Mouse (Mus musculus): ENCODE results near the gene Cwc25. TPM values are rescaled to one million over a fixed set of nuclear protein-coding genes. Genes with fewer than 3 reads are reported as not detected.
"Not testable (repeated sequence)": the region's sequence is repeated elsewhere in the genome, so short reads cannot be mapped to it uniquely, and the experiment has no call there.

The Cwc25 gene
- total RNA-seq, 2 experiments from 2014 or later = 8.8 to 13.8 TPM

DNA sequence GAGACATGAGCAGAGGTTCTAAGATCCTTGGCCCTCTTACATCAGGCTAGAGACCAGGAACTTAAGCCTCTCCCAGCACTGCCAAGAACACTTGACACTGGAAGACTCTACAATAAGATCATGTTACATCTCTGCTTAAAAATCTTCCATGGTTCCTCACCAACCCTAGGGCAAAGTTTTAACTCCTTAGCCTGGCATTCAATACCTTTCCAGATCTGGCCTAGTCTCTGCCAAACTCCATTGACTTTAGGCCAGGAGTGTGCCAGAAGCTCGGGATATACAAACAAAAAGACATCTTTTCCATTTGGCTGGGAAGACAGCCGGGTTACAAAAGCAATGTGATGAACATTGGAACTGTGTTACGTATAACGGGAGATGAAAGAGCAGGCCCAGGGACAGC, 28.8 kb downstream of the Cwc25 start:
- ATAC-seq (replicated peaks; ENCODE audit: low FRiP score, poor library complexity, severe bottlenecking) = no peak

DNA sequence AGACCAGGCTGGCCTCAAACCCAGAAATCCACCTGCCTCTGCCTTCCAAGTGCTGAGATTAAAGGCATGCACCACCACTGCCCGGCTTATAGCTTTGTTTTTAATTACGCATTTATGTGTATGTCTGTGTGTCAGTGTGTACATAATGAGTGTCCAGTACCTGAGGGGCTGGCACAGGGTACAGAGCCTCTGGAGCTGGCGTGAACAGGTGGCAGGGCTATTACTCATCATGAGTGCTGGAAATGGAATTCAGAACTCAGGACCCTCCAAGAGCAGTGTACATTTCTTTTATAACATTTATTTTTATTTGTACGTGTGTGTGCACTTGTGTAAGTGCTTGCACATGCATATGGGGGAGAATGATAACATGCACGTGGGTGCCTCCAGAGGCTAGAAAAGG, 29.7 kb downstream of the Cwc25 start:
- ATAC-seq (replicated peaks; ENCODE audit: low FRiP score, poor library complexity, severe bottlenecking) = no peak

DNA sequence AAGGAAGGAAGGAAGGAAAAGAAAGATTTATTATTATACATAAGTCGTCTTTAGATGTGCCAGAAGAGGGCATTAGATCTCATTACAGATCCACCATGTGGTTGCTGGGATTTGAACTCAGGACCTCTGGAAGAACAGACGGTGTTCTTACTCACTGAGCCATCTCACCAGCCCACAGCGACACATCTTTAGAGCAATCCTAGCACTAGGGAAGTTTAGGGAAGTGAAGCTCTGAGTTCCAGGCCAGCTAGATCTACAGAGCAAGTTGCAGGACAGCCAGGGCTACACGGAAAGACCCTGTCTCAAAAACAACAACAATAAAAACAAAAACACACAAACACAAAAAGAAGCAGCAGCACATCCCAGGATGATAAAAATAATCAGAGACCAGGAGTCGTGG, 31.5 kb downstream of the Cwc25 start:
- ATAC-seq (replicated peaks; ENCODE audit: low FRiP score, poor library complexity, severe bottlenecking) = not testable (repeated sequence)

DNA sequence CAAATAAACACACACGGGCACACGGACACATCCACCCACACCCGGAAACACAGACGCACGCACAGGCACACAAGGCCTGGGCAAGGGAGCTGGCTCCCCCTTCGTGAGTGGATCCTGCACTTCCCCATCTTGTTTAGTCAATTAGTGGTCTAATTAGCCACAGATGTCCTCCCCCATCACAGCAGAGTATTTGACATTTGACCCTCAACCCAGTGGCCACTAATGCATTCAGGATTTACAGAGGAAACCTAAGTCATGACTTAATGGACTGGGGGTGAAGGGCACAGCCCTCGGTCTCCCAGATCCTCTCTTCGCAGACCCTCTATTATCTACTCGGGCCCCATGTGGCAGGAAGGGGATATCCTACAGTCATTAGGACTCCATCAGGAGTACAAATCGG, 32.7 kb downstream of the Cwc25 start:
- no peak for ATAC-seq (replicated peaks; ENCODE audit: low FRiP score, poor library complexity, severe bottlenecking)

DNA sequence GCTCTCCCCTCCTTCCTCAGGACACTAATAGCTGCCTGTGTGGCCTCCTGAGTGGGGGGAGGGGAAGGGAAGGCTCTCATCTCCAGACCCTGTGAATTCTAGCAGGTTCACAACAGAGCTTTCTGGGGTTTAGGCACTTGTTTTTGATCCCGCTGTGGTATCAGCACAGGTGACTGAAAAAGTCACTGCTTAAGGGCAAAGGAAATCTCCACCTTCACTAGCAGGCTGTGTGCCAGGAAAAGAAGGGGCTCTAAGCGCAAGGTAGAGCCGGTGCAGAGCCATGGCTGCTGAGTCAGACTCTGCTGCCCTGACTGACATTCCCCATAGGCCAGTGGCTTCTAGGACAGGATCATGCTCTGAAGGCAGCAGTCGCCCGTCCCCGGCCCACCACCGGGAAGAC, 37.6 kb downstream of the Cwc25 start:
- no peak for ATAC-seq (replicated peaks; ENCODE audit: low FRiP score, poor library complexity, severe bottlenecking)

DNA sequence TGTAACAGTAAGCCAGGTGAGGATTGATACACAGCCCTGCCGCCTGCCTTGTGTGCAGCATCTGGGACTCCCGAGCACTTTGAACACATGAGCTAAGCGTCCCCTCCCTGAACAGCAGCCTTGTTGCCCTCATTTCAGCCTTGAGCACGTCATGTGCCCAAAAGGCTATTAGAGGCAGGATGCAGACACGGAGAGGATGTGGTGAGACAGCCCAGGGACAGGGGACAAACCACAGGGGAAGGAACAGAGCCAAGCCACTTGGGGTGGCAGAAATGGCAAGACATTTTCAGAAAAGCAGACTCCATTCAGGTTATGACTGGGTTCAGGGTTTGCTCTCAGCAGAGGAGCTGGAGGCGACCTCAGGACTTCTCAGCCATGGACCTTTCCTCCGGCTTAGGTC, 38.0 kb downstream of the Cwc25 start:
- ATAC-seq (replicated peaks; ENCODE audit: low FRiP score, poor library complexity, severe bottlenecking) = no peak

DNA sequence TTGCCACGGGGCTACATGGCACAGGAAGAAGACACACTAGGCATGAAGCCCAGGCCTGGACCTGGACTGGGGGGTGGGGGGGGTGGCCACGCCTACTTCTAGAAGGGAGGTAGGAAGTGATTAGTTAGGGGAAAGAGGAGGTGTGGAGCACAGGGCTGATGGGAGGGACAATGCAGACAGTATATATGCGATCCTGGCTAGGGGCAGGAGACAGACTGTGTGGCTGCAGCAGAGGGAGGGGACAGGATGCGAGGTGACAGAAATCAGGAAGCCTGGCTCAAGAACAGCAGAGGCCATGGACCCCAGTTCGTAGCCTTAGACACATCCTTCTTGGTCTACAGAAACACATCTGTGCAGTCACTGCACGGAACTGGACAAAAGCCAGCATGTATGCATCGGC, 42.6 kb downstream of the Cwc25 start:
- no peak for ATAC-seq (replicated peaks; ENCODE audit: low FRiP score, poor library complexity, severe bottlenecking)

DNA sequence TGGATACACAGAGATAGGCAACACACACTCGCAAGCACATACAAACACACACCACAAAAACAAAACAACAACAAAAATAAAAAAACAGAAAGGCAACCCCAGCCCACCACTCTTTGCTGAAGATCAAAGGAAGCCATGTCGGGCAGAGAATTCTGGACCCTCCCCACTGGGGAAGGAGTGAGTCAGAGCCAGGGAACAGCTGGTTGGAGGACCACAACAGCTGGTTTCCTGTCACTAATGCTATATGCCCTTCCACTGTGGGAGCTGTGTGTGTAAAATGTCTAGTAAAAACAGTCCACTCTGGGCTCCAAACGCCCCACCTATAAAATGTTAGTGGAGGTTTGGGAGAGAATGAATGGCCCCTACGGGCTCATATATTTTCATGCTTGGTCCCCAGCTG, 45.0 kb downstream of the Cwc25 start:
- ATAC-seq (replicated peaks; ENCODE audit: low FRiP score, poor library complexity, severe bottlenecking) = no peak

DNA sequence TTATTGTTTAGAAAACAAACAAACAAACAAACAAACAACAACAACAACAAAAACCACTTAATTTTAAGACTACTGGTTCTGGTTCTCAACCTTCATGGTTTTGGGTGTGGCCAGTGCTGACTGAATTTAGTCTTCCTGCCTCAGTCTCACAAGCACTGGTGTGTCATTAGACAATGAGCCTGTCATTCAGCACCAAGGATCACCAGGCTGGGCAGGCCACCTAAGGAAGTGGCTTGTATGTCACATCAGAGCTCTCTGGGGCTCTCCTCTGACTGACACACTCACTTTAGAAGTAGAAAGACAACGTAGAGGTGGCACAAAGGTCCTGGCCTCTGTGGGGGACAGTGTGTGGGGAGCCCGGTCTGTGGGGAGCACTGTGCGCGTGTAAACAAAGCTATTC, 47.3 kb downstream of the Cwc25 start:
- no peak for ATAC-seq (replicated peaks; ENCODE audit: low FRiP score, poor library complexity, severe bottlenecking)

DNA sequence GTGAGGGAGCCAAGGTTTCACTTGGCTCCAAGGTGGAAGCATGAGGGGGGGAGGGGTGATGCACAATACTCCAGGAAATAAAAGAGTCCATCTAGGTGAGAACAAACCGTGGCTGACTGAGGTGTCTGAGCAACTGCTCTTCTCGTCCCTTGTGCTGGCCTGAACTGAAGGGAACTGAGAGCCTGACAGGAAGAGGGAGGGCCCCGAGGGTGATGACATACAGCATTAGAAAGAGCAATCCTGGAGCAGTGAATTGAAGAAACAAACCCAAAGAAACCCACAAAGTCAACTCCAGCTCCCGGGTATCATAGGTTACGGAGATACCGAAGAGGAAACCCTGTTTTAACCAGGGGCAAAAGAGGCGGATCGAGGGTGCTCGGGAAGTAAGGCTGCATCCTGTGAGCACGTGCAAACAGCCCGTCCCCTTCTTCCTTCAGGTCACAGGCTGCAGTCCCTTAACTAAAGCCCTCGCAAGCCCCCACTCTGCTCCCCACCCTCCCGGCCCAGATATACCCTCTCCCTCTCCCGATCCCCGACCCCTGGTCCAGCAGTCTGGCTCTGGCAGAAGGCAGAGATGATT, 48.0 kb downstream of the Cwc25 start:
- no peak for ATAC-seq (replicated peaks; ENCODE audit: low FRiP score, poor library complexity, severe bottlenecking)

DNA sequence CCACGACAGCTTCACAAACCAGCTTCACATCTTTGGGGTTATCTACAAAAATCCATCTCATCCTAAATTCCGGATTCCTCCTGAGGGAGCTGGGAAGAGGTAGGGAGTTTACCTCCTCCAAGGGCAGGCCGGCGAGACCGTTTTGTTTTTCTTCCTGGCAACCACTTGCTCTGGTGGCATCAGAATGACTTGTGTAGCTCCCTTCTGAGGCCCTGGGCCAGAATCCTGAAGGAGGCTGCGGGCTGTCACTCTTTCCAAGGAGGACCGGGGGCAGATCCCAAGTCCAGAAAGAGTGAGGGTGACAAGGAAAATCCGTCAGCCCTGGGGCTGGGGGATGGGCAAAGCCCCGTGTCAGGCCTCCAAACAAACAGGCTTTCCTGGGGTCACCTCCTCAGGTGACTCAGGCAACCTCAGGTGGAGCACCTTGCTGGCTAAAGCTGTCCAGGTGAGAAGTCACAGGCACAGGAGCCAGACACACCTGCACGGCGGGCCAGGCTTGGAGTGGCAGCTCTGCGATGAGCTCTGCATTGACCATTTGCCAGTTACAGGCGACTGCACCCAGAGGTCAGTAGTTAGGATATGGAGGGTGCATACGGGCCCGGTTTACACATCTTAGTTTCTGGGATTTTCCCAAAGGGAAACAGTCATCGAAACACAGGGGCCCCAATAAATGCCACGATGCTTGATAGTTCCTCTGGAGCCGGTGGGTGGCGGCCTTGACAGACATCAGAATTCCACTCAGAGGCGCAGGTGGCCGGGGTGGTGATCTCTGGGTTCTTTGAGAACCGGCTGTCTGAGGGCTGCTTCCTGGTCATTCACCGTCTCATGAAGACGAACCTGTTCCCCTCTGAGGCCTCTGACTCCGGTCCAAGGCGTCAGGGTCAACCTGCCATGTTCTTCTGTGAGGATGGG, 48.7 kb downstream of the Cwc25 start:
- ATAC-seq (replicated peaks; ENCODE audit: low FRiP score, poor library complexity, severe bottlenecking) = no peak

DNA sequence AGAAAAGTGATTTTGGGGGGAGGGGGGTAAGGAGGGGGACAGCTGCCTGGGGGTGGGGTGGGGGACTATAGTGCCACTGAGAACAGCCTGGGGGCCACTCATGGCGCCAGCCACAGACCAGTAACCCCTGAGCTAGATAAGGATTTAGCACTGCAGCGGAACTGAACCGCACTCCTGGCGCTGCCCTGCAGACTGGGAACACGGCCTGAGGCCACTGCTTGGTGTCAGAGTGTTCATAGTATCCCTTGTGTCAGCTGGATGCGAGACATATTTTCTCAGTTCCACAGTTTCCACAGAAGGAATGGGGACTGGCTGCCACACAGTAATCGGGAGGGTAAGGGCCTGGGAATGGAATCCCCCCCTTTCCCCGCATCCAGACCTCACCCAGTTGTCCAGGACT, 50.3 kb downstream of the Cwc25 start:
- ATAC-seq (replicated peaks; ENCODE audit: low FRiP score, poor library complexity, severe bottlenecking) = no peak

DNA sequence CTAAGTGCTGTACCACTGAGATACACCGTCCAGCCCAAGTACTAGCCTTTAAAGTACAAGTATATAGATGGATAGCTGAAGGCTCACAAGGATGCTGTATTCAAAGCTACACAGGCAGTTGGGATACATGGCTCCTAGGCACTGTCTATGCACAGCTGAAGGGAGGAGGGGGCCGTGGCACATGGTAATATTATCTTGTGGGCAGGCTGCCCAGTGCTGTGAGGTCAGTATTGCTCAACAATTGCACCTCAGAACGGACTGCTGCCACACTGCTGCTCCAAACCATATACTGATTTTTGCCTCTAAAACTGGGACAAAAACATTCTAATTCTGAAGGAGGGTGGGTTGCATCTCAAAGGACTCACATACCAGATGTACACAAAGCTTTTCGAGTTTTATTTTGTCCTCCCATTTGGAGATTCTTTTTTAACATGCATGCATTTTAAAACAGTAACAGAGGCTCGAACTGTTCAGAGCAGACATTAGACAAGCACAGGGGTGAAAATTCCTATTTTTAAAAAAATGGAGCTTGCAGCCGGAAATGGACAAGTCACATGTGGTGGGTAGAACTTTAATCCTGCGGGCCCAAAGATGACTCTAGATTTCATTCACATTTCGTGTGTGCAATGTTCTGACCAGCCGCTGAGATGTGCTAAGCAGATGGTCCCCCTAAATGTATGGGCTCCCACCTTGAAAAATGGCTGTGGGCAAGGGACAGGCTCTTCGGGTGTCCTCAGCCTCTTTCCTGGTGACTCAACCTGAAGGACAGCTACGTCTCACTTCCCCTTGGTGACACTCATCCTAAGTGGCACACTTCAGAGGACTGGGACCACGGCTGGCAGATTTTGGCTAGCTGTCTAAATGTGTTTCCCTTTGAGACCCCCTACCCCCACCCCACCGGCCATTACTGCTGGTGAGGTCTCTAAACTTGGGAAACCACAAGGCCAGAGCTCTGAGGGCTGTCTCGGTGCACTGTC, 51.3 kb downstream of the Cwc25 start:
- no peak for ATAC-seq (replicated peaks; ENCODE audit: low FRiP score, poor library complexity, severe bottlenecking)

DNA sequence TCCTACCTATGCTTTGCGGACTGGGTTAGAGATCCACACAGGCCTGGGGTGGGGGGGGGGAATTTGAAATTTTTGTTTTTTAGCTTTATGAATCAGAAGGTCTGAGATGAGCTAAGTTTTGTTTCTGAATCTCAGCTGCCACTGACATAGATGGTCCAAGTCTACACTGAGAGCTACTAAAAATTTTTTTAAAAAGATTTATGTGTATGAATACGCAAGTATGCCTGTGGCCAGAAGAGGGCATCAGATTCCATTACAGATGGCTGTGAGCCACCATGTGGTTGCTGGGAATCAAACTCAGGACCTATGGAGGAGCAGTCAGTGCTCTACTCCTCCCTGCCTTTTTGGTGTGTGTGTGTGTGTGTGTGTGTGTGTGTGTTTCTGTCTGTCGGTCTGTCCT, 52.0 kb downstream of the Cwc25 start:
- no peak for ATAC-seq (replicated peaks; ENCODE audit: low FRiP score, poor library complexity, severe bottlenecking)

DNA sequence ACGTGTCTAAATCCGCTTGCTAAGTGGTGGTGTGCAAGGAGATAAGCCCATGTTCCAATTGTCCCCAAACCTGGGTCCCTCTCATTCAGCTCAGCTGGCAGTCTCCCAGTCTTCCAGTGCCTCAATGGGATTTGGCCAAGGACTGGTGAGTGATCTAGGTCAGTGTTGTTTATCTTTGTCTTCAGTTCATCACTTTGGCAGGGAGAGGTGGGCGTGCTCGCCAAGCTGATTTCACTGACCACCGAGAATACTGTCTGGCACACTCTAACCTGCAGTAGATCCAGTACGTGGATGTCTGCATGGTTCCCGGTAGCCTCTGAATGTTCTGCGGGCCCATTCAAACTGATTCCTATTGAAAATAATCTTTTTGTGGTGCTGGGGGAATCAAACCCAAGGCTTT, 52.5 kb downstream of the Cwc25 start:
- ATAC-seq (replicated peaks; ENCODE audit: low FRiP score, poor library complexity, severe bottlenecking) = no peak

DNA sequence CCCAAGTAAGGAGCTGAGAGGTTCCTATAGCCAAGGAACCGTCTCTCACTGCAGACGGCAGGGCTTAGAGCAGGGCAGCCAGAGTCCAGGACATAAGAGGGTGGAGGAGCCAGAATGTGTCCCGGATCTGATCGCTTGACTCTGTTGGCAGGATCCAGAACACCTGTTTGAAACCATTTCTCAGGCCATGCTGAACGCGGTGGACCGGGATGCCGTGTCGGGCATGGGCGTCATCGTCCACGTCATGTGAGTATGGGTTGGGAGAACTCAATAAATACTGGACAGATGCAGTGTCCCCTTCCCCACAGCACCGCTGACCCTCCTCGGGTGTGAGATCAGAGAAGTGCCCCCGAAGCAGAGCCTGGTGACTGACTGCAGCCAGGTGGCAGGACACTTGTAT, 54.1 kb downstream of the Cwc25 start:
- ATAC-seq (replicated peaks; ENCODE audit: low FRiP score, poor library complexity, severe bottlenecking) = no peak

DNA sequence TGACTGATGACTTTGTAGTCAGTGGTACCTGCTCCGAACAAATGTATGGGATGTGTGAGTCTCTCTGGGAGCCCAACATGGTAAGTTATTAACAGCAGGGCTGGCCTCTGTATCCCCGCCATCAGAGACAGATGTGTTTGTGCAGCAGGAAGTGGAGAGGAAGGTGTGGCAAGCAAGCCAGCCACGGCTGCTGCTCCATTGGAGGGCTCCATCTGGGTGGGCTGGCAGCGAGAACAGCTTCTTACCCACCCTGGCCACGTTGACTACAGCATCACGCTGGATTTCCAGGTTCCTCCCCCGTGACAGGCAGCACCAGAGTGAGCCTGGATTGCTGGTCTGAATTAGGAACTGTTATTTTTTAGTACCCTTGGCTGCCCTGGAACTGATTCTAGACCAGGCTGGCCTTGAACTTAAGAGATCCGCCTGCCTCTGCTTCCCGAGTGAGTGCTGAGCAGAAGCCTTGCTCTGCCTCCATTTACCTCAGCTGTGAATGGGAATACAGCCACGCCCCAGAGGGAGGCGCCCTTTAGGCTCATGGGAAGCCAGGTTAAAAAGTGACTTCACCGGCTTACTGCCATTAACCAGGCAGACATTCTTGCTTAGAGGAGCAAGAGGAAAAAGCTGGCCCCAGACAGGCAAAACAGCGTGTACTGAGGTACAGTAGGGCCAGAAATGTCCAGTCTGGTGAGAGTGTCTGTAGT, 55.0 kb downstream of the Cwc25 start:
- no peak for ATAC-seq (replicated peaks; ENCODE audit: low FRiP score, poor library complexity, severe bottlenecking)

DNA sequence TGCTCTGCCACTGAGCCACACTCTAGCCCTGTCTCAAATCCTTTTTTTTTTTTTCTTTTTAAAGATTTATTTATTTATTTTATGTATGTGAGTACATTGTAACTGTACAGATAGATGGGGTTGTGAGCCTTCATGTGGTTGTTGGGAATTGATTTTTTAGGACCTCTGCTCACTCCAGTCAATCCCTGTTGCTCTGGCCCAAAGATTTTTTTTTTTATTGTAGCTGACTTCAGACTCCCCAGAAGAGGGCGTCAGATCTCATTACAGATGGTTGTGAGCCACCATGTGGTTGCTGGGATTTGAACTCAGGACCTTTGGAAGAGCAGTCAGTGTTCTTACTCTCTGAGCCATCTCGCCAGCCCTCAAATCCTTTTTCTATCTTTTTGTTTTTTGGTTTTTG, 56.3 kb downstream of the Cwc25 start:
- ATAC-seq (replicated peaks; ENCODE audit: low FRiP score, poor library complexity, severe bottlenecking) = not testable (repeated sequence)

DNA sequence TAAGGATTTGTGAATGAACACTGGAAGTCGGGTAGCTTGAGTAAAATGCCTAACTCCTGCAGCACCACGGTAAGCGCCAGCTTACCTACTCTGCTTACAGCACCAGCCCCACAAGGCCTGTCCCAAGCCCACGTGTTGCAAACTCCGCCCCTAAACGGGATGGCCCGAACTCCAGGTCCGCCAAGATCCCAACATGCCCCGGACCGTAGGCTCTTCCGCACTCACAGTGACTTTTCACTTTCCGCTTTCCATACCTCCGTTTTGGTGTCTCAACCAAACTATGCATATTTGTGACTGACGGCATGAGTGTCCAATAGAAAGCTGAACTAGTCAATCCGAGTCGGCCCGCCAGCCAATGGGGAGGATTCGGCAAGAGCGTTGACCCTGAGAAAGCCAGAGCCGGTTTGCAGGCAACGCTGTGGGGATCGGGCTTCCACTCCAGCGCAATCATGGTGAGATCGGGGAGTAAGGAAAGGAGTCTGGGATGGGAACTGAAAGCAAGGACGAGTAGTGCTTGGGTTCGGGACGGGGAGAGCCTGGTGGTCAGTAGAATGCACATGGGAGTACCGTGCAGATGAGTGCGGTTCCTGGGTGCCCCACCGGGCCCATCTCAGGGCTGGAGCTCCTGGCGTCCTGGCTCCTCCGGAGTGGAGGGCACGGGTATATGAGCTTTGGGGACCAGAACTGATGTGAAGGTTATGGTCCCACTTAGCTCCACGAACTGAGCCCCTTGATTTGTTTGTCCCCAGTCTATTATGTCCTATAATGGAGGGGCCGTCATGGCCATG, 63.1 kb downstream of the Cwc25 start, which contains the start of gene Psmb3:
Gene Psmb3, plus strand, starts transcription at position 361 of the 788 bp plus-strand sequence.
- ATAC-seq (replicated peaks; ENCODE audit: low FRiP score, poor library complexity, severe bottlenecking) = peak; percentile 92
